Mouse (Mus musculus) hindbrain, embryonic 11.5 days (tissue): ENCODE measurements around the gene Serpinc1. TPM values are rescaled to one million over a fixed set of nuclear protein-coding genes. Genes with fewer than 3 reads are reported as not detected.
A peak's percentile ranks its signal among the peaks of the same experiment; 100 is the strongest.

ENCODE experiments used
- ATAC-seq: fragments of 200-750 bp; cut with Nextera tagmentation; 2 replicates; pipeline ENCODE4 v1.8.0; 2017; ENCODE audit warnings: mild to moderate bottlenecking, moderate TSS enrichment, moderate library complexity; ENCODE audit not compliant: low FRiP score
- DNase-seq: peaks from one replicate; pipeline ENCODE4 v3.0.0-alpha.2; 2015; ENCODE audit warnings: low spot score
- H3K27ac ChIP-seq: fragments of 300-500 bp; sonication (generic); 2 replicates; pipeline ENCODE4 v1.5.1; 2014; ENCODE audit warnings: mild to moderate bottlenecking, low read depth, low read length
- H3K27me3 ChIP-seq: fragments of 300-500 bp; sonication (generic); 2 replicates; pipeline ENCODE4 v1.6.1; 2014; ENCODE audit warnings: mild to moderate bottlenecking, low read length, moderate library complexity, mixed read lengths; ENCODE audit not compliant: control insufficient read depth, insufficient read depth
- H3K36me3 ChIP-seq: fragments of 300-500 bp; sonication (generic); 2 replicates; pipeline ENCODE4 v1.6.1; 2014; ENCODE audit warnings: mild to moderate bottlenecking, low read length, moderate library complexity, mixed read lengths; ENCODE audit not compliant: control insufficient read depth, insufficient read depth
- H3K4me1 ChIP-seq: fragments of 300-500 bp; sonication (generic); replicated peaks from 2 replicates; pipeline ENCODE4 v1.6.1; 2014; ENCODE audit warnings: low read length, mixed read lengths; ENCODE audit not compliant: control insufficient read depth, insufficient read depth
- H3K4me2 ChIP-seq: fragments of 300-500 bp; sonication (generic); replicated peaks from 2 replicates; pipeline ENCODE4 v1.6.1; 2014; ENCODE audit warnings: mild to moderate bottlenecking, low read depth, low read length
- H3K4me3 ChIP-seq: fragments of 300-500 bp; sonication (generic); 2 replicates; pipeline ENCODE4 v1.5.1; 2014; ENCODE audit warnings: low read depth, low read length
- H3K9ac ChIP-seq: fragments of 300-500 bp; sonication (generic); 2 replicates; pipeline ENCODE4 v1.6.1; 2014; ENCODE audit warnings: low read depth, low read length
- H3K9me3 ChIP-seq: fragments of 300-500 bp; sonication (generic); 2 replicates; pipeline ENCODE4 v1.6.1; 2016; ENCODE audit warnings: low read length; ENCODE audit not compliant: control insufficient read depth
- WGBS: fragments of 180-500 bp; shearing (Covaris S2); extraction: QIAGEN DNeasy Blood & Tissue Kit; methylation state at CpG from one replicate; pipeline ENCODE4 v1.1.7; 2014; 5-methylcytosine and 5-hydroxymethylcytosine counted together
- polyA plus RNA-seq: library from polyadenylated mRNA; unstranded; fragments of >200 nt; fragmentation: Nextera tagmentation; extraction: Ambion mirVana; gene quantifications from 2 replicates; pipeline ENCODE4 v1.2.1, GENCODE M21; 2014

The Serpinc1 gene
- polyA plus RNA-seq, 1 experiment from 2014 or later: 2.0 TPM

- peak overlapping the region; percentile 91 for H3K9ac ChIP-seq
- H3K4me2 ChIP-seq: peak overlapping the region; percentile 76
- no peaks in the 10 kb centered on the region for H3K36me3 ChIP-seq
- no peaks in the 10 kb centered on the region for H3K9me3 ChIP-seq
- ATAC-seq: no peak
- WGBS: 0% methylated on average over 1 of the region's 1 CpGs
- H3K4me1 ChIP-seq: no peaks in the 10 kb centered on the region
- peak overlapping the region; percentile 82; the same call in 1 of the 2 replicates for H3K27ac ChIP-seq
- peak; percentile 3 for DNase-seq
- H3K4me3 ChIP-seq: peak overlapping the region; percentile 62
- H3K27me3 ChIP-seq: no peaks in the 10 kb centered on the region
Observed at GRCm38 (mm10) chr1:161037026-161037425, 58.6 kb downstream of the Serpinc1 start.

GRCm38 (mm10) chr1:161037599-161037998 is 59.2 kb downstream of the Serpinc1 start:
- Histone ChIP-seq H3K4me1 (no peaks in the 10 kb centered on the region), H3K36me3 (no peaks in the 10 kb centered on the region), H3K9me3 (no peaks in the 10 kb centered on the region), H3K9ac (no peak overlapping the region; the same call in 1 of the 2 replicates), H3K27me3 (no peaks in the 10 kb centered on the region), H3K4me2 (peak overlapping the region; percentile 76), H3K4me3 (peak overlapping the region; percentile 6; the same call in 1 of the 2 replicates), H3K27ac (no peak overlapping the region)
- peak; percentile 5 for DNase-seq
- ATAC-seq: no peak
- WGBS: 39% methylated on average over 3 of the region's 3 CpGs

- WGBS: 45% methylated on average over 3 of the region's 3 CpGs
- DNase-seq (no peak), ATAC-seq (no peak)
- no peak overlapping the region for H3K4me2 ChIP-seq
- no peak overlapping the region for H3K9ac ChIP-seq
- H3K27me3 ChIP-seq: no peaks in the 10 kb centered on the region
- no peaks in the 10 kb centered on the region for H3K36me3 ChIP-seq
- H3K27ac ChIP-seq: no peak overlapping the region
- H3K9me3 ChIP-seq: no peaks in the 10 kb centered on the region
- H3K4me1 ChIP-seq: no peaks in the 10 kb centered on the region
- H3K4me3 ChIP-seq: no peak overlapping the region
Observed at GRCm38 (mm10) chr1:161038004-161038403, 59.6 kb downstream of the Serpinc1 start.

- no peak overlapping the region for H3K9ac ChIP-seq
- H3K4me2 ChIP-seq: no peak overlapping the region
- DNase-seq (peak; percentile 30), ATAC-seq (no peak)
- no peak overlapping the region for H3K27ac ChIP-seq
- no peaks in the 10 kb centered on the region for H3K27me3 ChIP-seq
- no peaks in the 10 kb centered on the region for H3K9me3 ChIP-seq
- WGBS: 15% methylated on average over 3 of the region's 3 CpGs
- no peak overlapping the region for H3K4me3 ChIP-seq
- no peaks in the 10 kb centered on the region for H3K36me3 ChIP-seq
- H3K4me1 ChIP-seq: no peaks in the 10 kb centered on the region
Observed at GRCm38 (mm10) chr1:161038968-161039721, 60.8 kb downstream of the Serpinc1 start.

- Histone ChIP-seq H3K4me2 (no peak overlapping the region), H3K27me3 (no peaks in the 10 kb centered on the region), H3K9ac (no peak overlapping the region), H3K4me3 (no peak overlapping the region), H3K4me1 (no peaks in the 10 kb centered on the region), H3K27ac (peak overlapping the region; percentile 18; the same call in 1 of the 2 replicates), H3K9me3 (no peaks in the 10 kb centered on the region), H3K36me3 (no peaks in the 10 kb centered on the region)
- peak; percentile 34 for ATAC-seq
- peak; percentile 47 for DNase-seq
- 8% methylated on average over 3 of the region's 3 CpGs for WGBS
Observed at GRCm38 (mm10) chr1:161039741-161040425, 61.5 kb downstream of the Serpinc1 start.

- Histone ChIP-seq H3K9me3 (no peaks in the 10 kb centered on the region), H3K4me1 (no peaks in the 10 kb centered on the region), H3K4me3 (no peak overlapping the region), H3K9ac (no peak overlapping the region), H3K27me3 (no peaks in the 10 kb centered on the region), H3K36me3 (no peaks in the 10 kb centered on the region), H3K4me2 (no peak overlapping the region), H3K27ac (0 out of 2 replicates have a peak overlapping the region, but pooled peaks have one; percentile 17)
- no peak for ATAC-seq
- 73% methylated on average over 1 of the region's 1 CpGs for WGBS
- no peak for DNase-seq
Observed at GRCm38 (mm10) chr1:161040426-161040770, 62.0 kb downstream of the Serpinc1 start.

- no peak overlapping the region for H3K27ac ChIP-seq
- no peak overlapping the region for H3K9ac ChIP-seq
- H3K4me1 ChIP-seq: no peaks in the 10 kb centered on the region
- no peaks in the 10 kb centered on the region for H3K36me3 ChIP-seq
- H3K9me3 ChIP-seq: no peaks in the 10 kb centered on the region
- DNase-seq (peak; percentile 5), ATAC-seq (no peak)
- no peak overlapping the region for H3K4me2 ChIP-seq
- no peak overlapping the region for H3K4me3 ChIP-seq
- H3K27me3 ChIP-seq: no peaks in the 10 kb centered on the region
Observed at GRCm38 (mm10) chr1:161040855-161041254, 62.5 kb downstream of the Serpinc1 start.

- no peak for DNase-seq
- no peaks in the 10 kb centered on the region for H3K27me3 ChIP-seq
- H3K9me3 ChIP-seq: no peaks in the 10 kb centered on the region
- H3K4me3 ChIP-seq: no peak overlapping the region
- H3K27ac ChIP-seq: no peak overlapping the region
- no peaks in the 10 kb centered on the region for H3K4me1 ChIP-seq
- no peak overlapping the region for H3K9ac ChIP-seq
- WGBS: 89% methylated on average over 7 of the region's 7 CpGs
- H3K36me3 ChIP-seq: no peaks in the 10 kb centered on the region
- no peak for ATAC-seq
- no peak overlapping the region for H3K4me2 ChIP-seq
Observed at GRCm38 (mm10) chr1:161041261-161042020, 63.1 kb downstream of the Serpinc1 start.
